Mouse (Mus musculus): ENCODE data around the gene Rgs14. TPM values are rescaled to one million over a fixed set of nuclear protein-coding genes. Genes with fewer than 3 reads are reported as not detected.

Gene Rgs14
- polyA plus RNA-seq, 1 experiment from 2014 or later = 0.81 TPM

DNA sequence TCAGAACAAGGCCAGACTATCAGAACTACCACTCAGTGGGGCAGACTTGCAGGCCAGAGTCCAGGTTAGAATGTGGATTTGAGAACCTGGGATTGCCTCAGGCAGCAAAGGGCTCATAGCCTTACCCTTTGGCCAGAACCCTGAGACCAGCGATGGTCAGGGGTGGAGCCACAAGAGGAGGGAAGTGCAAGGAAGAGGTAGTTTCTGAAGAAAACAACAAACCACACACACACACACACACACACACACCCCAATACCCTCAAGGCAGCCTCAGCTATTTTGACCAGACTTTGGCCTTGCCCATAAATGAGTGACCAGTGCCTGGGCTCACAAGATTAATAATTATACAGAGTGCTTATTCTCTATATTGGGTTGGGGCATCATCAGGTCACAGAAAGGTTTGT, 22.1 kb downstream of the Rgs14 start:
- WGBS = 81% methylated on average over 1 of the region's 1 CpGs
- ATAC-seq (ENCODE audit: low FRiP score) = no peak
- no peaks in the 10 kb centered on the region for H3K27me3 ChIP-seq (replicated peaks)
- H3K4me2 ChIP-seq = no peak overlapping the region
- H3K36me3 ChIP-seq = no peaks in the 10 kb centered on the region
- H3K4me3 ChIP-seq (replicated peaks) = no peak overlapping the region
- no peaks in the 10 kb centered on the region for H3K9me3 ChIP-seq (replicated peaks)
- no peak overlapping the region for H3K27ac ChIP-seq (replicated peaks)
- H3K4me1 ChIP-seq = no peaks in the 10 kb centered on the region
- no peak overlapping the region for H3K9ac ChIP-seq (replicated peaks)

DNA sequence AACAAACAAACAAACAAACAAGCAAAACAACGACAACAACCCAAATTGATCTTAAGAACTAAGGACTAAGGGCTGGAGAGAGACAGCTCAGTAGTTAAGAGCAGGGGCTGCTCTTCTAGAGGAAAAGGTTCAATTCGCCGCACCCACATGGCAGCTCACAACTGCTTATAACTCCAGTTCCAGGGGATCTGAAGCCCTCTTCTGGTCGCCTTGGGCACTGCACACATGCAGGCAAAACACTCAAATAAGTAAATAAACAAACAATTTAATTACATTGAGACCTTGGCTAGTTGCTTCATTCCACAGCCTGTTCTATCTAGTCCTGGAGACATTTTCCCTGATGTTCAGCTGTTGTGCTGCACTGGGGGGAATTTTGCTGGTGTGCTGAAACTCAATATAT, 23.4 kb downstream of the Rgs14 start:
- no peak for ATAC-seq (ENCODE audit: low FRiP score)
- Histone ChIP-seq H3K9me3 (replicated peaks) (no peaks in the 10 kb centered on the region), H3K27ac (replicated peaks) (no peak overlapping the region), H3K9ac (replicated peaks) (no peak overlapping the region), H3K36me3 (no peaks in the 10 kb centered on the region), H3K4me1 (no peaks in the 10 kb centered on the region), H3K4me3 (replicated peaks) (no peak overlapping the region), H3K27me3 (replicated peaks) (no peaks in the 10 kb centered on the region; the same call in 1 of the 2 replicates), H3K4me2 (no peak overlapping the region)
- WGBS = 71% methylated on average over 4 of the region's 4 CpGs

DNA sequence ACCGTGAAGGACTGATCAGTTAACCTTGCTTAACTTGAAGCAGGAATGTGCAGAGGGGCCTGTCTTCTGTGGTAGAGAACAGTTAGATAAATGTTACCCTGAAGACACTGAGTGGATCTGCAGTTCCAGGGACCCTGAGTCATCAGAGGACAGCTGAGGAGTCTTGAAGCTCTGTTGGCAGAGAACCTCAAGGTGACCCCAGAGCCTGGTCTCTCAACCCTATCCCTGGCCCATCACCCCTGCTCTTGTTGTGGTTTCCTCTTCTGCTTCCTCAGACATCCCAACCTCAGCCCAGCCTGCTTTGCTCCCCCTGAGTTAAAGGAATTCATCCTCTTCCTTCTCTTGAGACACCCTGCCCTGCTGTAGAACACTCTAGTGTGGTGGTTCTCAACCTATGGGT, 28.6 kb downstream of the Rgs14 start, which contains the start of gene Slc34a1:
TSS of gene Slc34a1 (plus strand) at position 100 of the 400 bp plus-strand sequence.
- no peaks in the 10 kb centered on the region for H3K9me3 ChIP-seq (replicated peaks)
- no peak within 1 kb of the TSS for H3K4me3 ChIP-seq (replicated peaks)
- H3K27me3 ChIP-seq (replicated peaks) = peaks cover 5% of the 10 kb centered on the region; the same call in 1 of the 2 replicates
- H3K36me3 ChIP-seq = no peaks in the 10 kb centered on the region
- H3K9ac ChIP-seq (replicated peaks) = no peak within 1 kb of the TSS
- WGBS = 93% methylated on average over 1 of the region's 1 CpGs
- no peak within 1 kb of the TSS for H3K27ac ChIP-seq (replicated peaks)
- no peak within 1 kb of the TSS for H3K4me2 ChIP-seq
- no peak for ATAC-seq (ENCODE audit: low FRiP score)
- no peaks in the 10 kb centered on the region for H3K4me1 ChIP-seq

DNA sequence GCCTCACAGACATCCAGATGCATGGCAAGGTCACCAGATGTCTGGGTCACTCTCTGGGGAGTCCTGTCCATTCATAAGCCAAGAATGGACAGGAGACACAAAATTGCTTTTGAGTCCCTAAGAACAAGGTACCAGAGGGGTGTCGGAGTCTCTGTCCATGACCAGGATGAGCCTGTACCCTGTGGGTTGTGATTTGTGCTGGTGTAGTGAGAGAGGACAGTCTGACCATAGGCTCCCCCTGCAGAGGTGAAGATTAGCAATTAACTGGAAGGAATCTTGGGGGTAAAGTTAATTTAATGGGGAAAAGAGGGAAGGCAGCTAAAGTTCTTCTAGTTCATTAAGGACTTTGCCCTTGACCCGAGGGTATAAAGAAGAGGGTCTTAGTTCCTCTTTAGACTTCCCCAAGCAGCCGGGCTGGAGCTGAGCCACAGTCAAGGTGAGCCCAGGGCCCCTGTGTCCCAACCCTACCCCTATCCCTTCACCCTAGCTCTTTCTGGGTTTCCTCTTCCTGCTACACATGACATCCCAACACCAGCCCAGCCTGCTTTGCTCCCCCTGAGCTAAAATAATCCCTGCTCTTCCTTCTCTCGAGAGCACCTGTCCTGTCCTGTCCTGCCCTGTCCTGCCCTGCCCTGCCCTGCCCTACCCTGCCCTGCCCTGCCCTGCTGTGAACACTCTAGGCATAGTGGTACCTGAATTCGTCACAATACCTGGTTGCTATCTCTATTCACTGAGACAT, 29.9 kb downstream of the Rgs14 start:
- H3K4me3 ChIP-seq (replicated peaks) = no peak overlapping the region
- 74% methylated on average over 5 of the region's 5 CpGs for WGBS
- H3K27me3 ChIP-seq (replicated peaks) = peaks cover 5% of the 10 kb centered on the region; the same call in 1 of the 2 replicates
- no peak overlapping the region for H3K9ac ChIP-seq (replicated peaks)
- H3K9me3 ChIP-seq (replicated peaks) = no peaks in the 10 kb centered on the region
- ATAC-seq (ENCODE audit: low FRiP score) = no peak
- H3K4me1 ChIP-seq = peaks cover 7% of the 10 kb centered on the region; the same call in 1 of the 2 replicates
- no peak overlapping the region for H3K4me2 ChIP-seq
- H3K27ac ChIP-seq (replicated peaks) = no peak overlapping the region
- no peaks in the 10 kb centered on the region for H3K36me3 ChIP-seq

DNA sequence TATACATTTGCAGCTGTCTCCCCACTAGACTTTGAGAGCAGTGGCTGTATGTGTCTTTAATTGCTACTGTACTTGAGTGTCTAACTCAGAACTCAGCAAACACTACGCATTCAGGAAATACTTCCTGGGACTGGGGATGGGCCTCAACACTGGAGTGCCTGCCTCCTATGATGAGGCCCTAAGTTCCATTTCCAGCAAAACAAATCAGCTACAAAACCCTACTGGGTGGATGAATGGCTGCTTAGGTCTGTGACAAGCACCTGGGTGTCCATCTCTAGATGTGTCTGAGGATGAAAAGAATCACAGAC, 30.5 kb downstream of the Rgs14 start:
- Histone ChIP-seq H3K36me3 (no peaks in the 10 kb centered on the region), H3K27me3 (replicated peaks) (peaks cover 5% of the 10 kb centered on the region; the same call in 1 of the 2 replicates), H3K4me3 (replicated peaks) (no peak overlapping the region), H3K27ac (replicated peaks) (no peak overlapping the region), H3K9ac (replicated peaks) (no peak overlapping the region), H3K4me1 (peaks cover 10% of the 10 kb centered on the region), H3K4me2 (no peak overlapping the region), H3K9me3 (replicated peaks) (no peaks in the 10 kb centered on the region)
- 72% methylated on average over 1 of the region's 1 CpGs for WGBS
- no peak for ATAC-seq (ENCODE audit: low FRiP score)

DNA sequence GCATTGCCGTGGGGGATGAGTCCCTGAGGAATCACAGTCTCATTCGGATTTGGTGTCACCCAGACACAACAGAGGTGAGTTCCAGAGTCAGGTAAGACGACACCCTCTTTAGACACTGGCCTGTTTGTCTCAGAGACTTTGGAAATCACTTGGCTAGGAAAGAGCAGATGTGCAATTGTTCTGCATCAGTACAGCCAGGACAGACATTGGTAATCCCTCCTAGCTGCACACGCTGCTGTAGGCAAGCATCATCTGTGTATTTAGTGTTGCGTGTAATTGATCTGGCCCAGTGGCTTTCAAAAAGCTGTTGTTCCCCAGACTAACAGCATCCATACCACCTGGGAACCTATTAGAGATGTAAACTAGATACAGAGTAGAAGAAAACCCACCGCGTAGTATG, 33.7 kb downstream of the Rgs14 start:
- no peak overlapping the region for H3K4me2 ChIP-seq
- H3K4me3 ChIP-seq (replicated peaks) = no peak overlapping the region
- H3K27ac ChIP-seq (replicated peaks) = peak overlapping the region; percentile 20
- no peak overlapping the region for H3K9ac ChIP-seq (replicated peaks)
- no peak; the same call in 1 of the 2 replicates for ATAC-seq (ENCODE audit: low FRiP score)
- H3K4me1 ChIP-seq = peaks cover 22% of the 10 kb centered on the region
- H3K9me3 ChIP-seq (replicated peaks) = no peaks in the 10 kb centered on the region
- WGBS = 43% methylated on average over 7 of the region's 7 CpGs
- H3K27me3 ChIP-seq (replicated peaks) = peaks cover 5% of the 10 kb centered on the region; the same call in 1 of the 2 replicates
- H3K36me3 ChIP-seq = no peaks in the 10 kb centered on the region

DNA sequence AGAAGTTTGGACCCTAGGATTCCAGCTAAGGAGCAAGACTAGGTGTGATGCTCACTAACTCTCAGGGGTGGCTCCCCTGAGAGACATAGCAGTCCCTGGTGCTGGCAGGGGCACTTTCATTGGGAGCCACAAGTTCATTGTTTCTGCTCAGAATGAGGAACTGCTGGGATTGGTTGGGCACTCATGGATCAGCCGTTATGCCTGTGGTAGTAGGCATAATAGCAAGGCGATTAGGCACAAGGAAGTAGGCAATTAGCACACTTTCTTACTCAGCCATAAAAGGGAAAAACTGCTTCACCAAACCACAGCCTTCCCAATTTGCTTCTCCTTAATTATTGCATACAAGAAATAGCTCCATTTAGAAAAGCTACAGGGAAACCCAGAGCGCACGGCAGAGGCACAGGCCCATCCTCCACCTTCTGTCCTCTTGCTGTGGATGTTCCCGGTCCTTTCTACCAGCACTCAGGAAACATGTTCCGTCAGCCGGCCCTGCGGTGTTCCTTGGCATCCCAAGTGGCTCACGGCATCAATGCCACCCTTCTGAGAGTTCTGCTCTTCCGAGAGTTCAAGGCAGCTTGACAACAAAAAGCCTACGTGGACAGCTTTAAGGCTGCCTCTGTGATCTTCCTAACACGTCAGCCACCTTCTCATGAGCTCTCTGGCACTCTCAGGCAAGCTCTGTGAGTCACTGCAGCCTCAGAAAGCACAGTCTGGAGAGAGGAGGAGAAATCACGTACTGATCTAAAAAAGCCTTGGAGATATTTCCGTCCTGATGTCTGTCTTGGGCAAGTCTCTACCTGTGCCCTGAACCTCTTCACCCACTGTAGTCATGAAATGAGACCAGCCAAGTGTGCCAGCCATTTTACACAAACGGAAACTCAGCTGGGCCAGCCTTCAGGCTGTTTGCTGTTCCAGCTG, 34.7 kb downstream of the Rgs14 start:
- no peaks in the 10 kb centered on the region for H3K36me3 ChIP-seq
- no peak for ATAC-seq (ENCODE audit: low FRiP score)
- H3K27ac ChIP-seq (replicated peaks) = peak overlapping the region; percentile 20
- H3K9me3 ChIP-seq (replicated peaks) = no peaks in the 10 kb centered on the region
- H3K27me3 ChIP-seq (replicated peaks) = peaks cover 5% of the 10 kb centered on the region; the same call in 1 of the 2 replicates
- 53% methylated on average over 15 of the region's 15 CpGs for WGBS
- H3K4me3 ChIP-seq (replicated peaks) = no peak overlapping the region
- no peak overlapping the region for H3K9ac ChIP-seq (replicated peaks)
- H3K4me2 ChIP-seq = no peak overlapping the region
- H3K4me1 ChIP-seq = peaks cover 22% of the 10 kb centered on the region

DNA sequence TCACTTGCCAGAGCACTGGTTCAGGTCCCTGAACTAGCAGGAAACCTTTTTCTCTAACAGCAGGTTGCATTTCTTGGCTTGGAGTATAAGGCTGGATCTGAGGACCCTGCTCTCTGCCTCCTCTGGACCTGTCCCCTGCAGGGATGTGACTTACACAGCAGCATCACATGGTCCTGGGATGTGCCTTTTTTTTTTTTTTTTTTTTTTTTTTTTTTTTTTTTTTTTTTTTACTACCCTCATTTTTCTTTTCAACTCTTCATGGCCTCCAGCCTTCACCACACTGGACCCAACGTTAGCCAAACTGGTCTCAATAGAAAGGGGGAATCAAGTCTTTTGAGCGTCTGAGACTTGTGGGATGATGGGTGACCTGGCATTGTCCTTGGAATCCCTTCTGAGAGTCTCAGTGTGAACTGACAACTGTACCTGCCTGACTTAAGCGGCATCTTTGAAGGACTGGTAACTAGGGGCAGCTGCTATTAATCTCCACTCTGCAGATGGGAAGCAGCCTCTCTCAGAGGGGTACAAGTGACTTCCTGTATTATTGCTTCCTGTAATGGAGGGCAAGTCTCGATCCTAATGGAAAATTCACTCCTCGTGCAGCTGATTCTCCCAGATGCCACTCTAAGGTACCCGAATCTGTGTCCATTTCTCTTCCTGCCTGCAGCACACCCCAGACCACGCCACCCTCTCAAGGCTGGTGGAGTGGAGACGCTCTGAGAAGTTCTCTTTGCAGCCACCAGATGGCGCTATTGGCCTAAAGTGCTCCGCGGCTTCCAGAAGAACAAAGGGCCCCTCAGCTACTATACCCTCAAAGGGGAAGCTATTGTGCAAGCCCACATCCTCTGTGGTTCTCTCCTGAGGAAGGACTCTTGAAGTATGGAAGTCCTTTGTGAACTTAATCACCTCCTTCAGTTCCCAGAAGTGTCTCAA, 35.6 kb downstream of the Rgs14 start:
- peaks cover 22% of the 10 kb centered on the region for H3K4me1 ChIP-seq
- H3K4me3 ChIP-seq (replicated peaks) = 0 out of 2 replicates have a peak overlapping the region, but pooled peaks have one; percentile 6
- no peaks in the 10 kb centered on the region for H3K9me3 ChIP-seq (replicated peaks)
- no peaks in the 10 kb centered on the region for H3K36me3 ChIP-seq
- H3K27ac ChIP-seq (replicated peaks) = peak overlapping the region; percentile 65
- H3K4me2 ChIP-seq = peak overlapping the region; percentile 43
- 10% methylated on average over 11 of the region's 11 CpGs for WGBS
- peak; percentile 90 for ATAC-seq (ENCODE audit: low FRiP score)
- H3K27me3 ChIP-seq (replicated peaks) = peaks cover 5% of the 10 kb centered on the region; the same call in 1 of the 2 replicates
- H3K9ac ChIP-seq (replicated peaks) = peak overlapping the region; percentile 40

DNA sequence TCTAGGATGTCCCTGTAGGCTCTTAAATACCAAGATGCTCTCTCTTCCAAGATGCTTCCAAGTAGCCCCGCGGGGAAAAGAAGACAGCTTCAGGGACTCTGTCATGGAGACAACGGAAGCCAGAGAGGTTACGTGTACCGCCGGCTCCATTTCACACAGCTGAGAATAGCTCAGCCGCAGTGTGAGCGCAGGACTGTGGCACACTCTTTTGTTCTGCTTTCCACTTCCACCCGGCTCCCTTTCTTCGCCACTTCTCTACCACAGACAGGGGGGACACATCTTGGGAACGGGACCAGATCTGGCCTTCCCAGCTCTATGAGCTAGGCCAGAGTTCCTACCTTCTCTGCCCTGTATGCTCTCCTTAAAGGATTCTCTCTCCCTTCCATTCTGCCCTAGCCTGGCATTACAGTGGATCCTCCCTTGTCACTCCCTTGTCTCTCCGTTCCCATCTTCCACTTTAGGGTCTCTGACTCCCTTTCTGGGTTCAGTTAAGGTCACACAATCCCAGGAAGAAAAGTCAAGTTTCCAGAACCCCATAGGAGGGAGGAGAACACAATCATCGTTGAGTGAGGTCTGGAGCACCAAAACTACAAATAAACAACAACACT, 36.4 kb downstream of the Rgs14 start:
- H3K4me3 ChIP-seq (replicated peaks) = 0 out of 2 replicates have a peak overlapping the region, but pooled peaks have one; percentile 6
- peaks cover 5% of the 10 kb centered on the region; the same call in 1 of the 2 replicates for H3K27me3 ChIP-seq (replicated peaks)
- ATAC-seq (ENCODE audit: low FRiP score) = peak; percentile 42
- no peak overlapping the region for H3K9ac ChIP-seq (replicated peaks)
- H3K4me1 ChIP-seq = peaks cover 22% of the 10 kb centered on the region
- H3K9me3 ChIP-seq (replicated peaks) = no peaks in the 10 kb centered on the region
- 57% methylated on average over 13 of the region's 13 CpGs for WGBS
- H3K27ac ChIP-seq (replicated peaks) = peak overlapping the region; percentile 65
- H3K36me3 ChIP-seq = no peaks in the 10 kb centered on the region
- peak overlapping the region; percentile 43 for H3K4me2 ChIP-seq

DNA sequence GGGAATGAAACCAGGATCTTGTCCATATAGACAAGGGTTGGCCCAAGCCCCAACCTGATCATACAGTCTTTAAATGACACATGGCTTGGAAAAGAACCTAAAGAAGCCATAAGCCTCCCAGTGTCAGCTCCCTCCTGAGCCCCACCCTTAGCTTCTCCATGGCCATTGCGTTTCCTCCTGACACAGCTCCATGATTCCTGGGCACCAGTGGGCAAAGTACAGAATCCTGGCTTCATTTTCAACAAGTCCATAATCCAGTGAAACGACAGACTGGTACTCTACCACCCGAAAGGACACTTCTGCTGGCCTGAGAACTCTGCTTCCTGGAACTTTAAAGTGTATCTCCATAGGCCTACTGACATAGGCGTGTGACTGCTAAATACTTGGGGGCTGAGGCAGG, 37.8 kb downstream of the Rgs14 start:
- H3K9me3 ChIP-seq (replicated peaks) = no peaks in the 10 kb centered on the region
- H3K4me2 ChIP-seq = no peak overlapping the region
- no peak overlapping the region for H3K27ac ChIP-seq (replicated peaks)
- WGBS = 87% methylated on average over 4 of the region's 4 CpGs
- H3K4me3 ChIP-seq (replicated peaks) = no peak overlapping the region
- H3K27me3 ChIP-seq (replicated peaks) = peaks cover 4% of the 10 kb centered on the region; the same call in 1 of the 2 replicates
- no peaks in the 10 kb centered on the region for H3K36me3 ChIP-seq
- ATAC-seq (ENCODE audit: low FRiP score) = no peak
- H3K4me1 ChIP-seq = peaks cover 22% of the 10 kb centered on the region
- H3K9ac ChIP-seq (replicated peaks) = no peak overlapping the region

Measured in neural tube, embryonic 15.5 days (tissue).